11 mouse cellular contexts compared by ENCODE assay signal in genomic region chr13:60147857-60148181, GRCm38 (mm10). TPM values are rescaled to one million over a fixed set of nuclear protein-coding genes. Genes with fewer than 3 reads are reported as not detected.
DNase-seq lines count a peak whose midpoint lies in the region; ATAC-seq and TF ChIP-seq lines count a peak whose summit lies in the region.
"Had no signal": no experiment of that assay in that cellular context is flagged by ENCODE, and none has a peak within 500 bp of the region (broad histone marks: within the 10 kb centered on the region; RNA-seq: fewer than 3 reads in every experiment).

No protein-coding gene starts in this region.

- no peak for TF ChIP-seq CTCF in lung, adult 2 months (IDR thresholded peaks at IDR 0.05; ENCODE audit: insufficient read depth, low read length)

- H3K4me1 ChIP-seq in lung, embryonic 16.5 days (replicated peaks; ENCODE audit: control insufficient read depth, insufficient read depth, low read length), result peaks cover 2% of the 10 kb centered on the region; the same call in 1 of the 2 replicates
- no peaks in the 10 kb centered on the region for H3K4me1 ChIP-seq in lung, adult 2 months (ENCODE audit: control insufficient read depth, insufficient read depth, low read length)
- H3K4me1 ChIP-seq in forebrain, embryonic 15.5 days, result peaks cover 14% of the 10 kb centered on the region
- peaks cover 28% of the 10 kb centered on the region for H3K4me1 ChIP-seq in limb, embryonic 12.5 days (replicated peaks)
- H3K4me1 ChIP-seq in stomach, embryonic 16.5 days (ENCODE audit: control insufficient read depth, insufficient read depth, low read length), result peaks cover 5% of the 10 kb centered on the region; the same call in 1 of the 2 replicates

- no peak overlapping the region for H3K4me3 ChIP-seq in lung, embryonic 16.5 days (ENCODE audit: low read length)
- H3K4me3 ChIP-seq in lung, adult 2 months (replicated peaks; ENCODE audit: extremely low read depth, low read depth, low read length), result no peak overlapping the region
- peak overlapping the region; percentile 38; the same call in 1 of the 2 replicates for H3K4me3 ChIP-seq in forebrain, embryonic 15.5 days
- no peak overlapping the region for H3K4me3 ChIP-seq in limb, embryonic 12.5 days (replicated peaks)
- H3K4me3 ChIP-seq in stomach, embryonic 16.5 days (replicated peaks; ENCODE audit: low read length), result no peak overlapping the region

- no peak overlapping the region for H3K9ac ChIP-seq in lung, embryonic 16.5 days (ENCODE audit: low read length)
- H3K9ac ChIP-seq in forebrain, embryonic 15.5 days (replicated peaks), result no peak overlapping the region
- no peak overlapping the region for H3K9ac ChIP-seq in limb, embryonic 12.5 days (replicated peaks)
- H3K9ac ChIP-seq in stomach, embryonic 16.5 days (ENCODE audit: low read length), result no peak overlapping the region

- H3K27ac ChIP-seq in lung, embryonic 16.5 days (ENCODE audit: low read length), result no peak overlapping the region
- H3K27ac ChIP-seq in forebrain, embryonic 15.5 days (replicated peaks), result peak overlapping the region; percentile 59; the same call in 1 of the 2 replicates
- H3K27ac ChIP-seq in limb, embryonic 12.5 days, result peak overlapping the region; percentile 87
- H3K27ac ChIP-seq in stomach, embryonic 16.5 days (ENCODE audit: low read length), result no peak overlapping the region
- H3K27ac ChIP-seq: left cerebral cortex, adult 2 months had no signal

- no peak for TF ChIP-seq POLR2A in lung, adult 2 months (IDR thresholded peaks at IDR 0.05; ENCODE audit: borderline replicate concordance, extremely low read depth, low read depth, low read length)

- H3K36me3 ChIP-seq in lung, embryonic 16.5 days (ENCODE audit: control insufficient read depth, insufficient read depth, low read length), result no peaks in the 10 kb centered on the region
- H3K36me3 ChIP-seq in forebrain, embryonic 15.5 days, result no peaks in the 10 kb centered on the region
- H3K36me3 ChIP-seq in limb, embryonic 12.5 days, result no peaks in the 10 kb centered on the region
- no peaks in the 10 kb centered on the region for H3K36me3 ChIP-seq in stomach, embryonic 16.5 days (ENCODE audit: control insufficient read depth, insufficient read depth, low read length)

- no peak for DNase-seq in lung, adult 2 months
- DNase-seq in urinary bladder, postnatal 36 days (ENCODE audit: low spot score in 2 of 2), result no peak
- DNase-seq in layer of hippocampus, postnatal 14 days (ENCODE audit: low spot score in 2 of 2), result no peak
- DNase-seq: cerebellum, adult 11 months; lung, postnatal 14 days had no signal

- H3K27me3 ChIP-seq in lung, embryonic 16.5 days (ENCODE audit: control insufficient read depth, insufficient read depth, low read depth, low read length), result no peaks in the 10 kb centered on the region
- no peaks in the 10 kb centered on the region for H3K27me3 ChIP-seq in forebrain, embryonic 15.5 days
- no peaks in the 10 kb centered on the region; the same call in 1 of the 2 replicates for H3K27me3 ChIP-seq in limb, embryonic 12.5 days
- H3K27me3 ChIP-seq in stomach, embryonic 16.5 days (ENCODE audit: control insufficient read depth, insufficient read depth, low read length), result no peaks in the 10 kb centered on the region

- WGBS in lung, embryonic 16.5 days, result 73% methylated on average over 2 of the region's 2 CpGs
- 72% methylated on average over 2 of the region's 2 CpGs for WGBS in lung, adult 2 months
- WGBS in forebrain, embryonic 15.5 days, result 57% methylated on average over 2 of the region's 2 CpGs
- 73% methylated on average over 2 of the region's 2 CpGs for WGBS in limb, embryonic 12.5 days
- WGBS in stomach, embryonic 16.5 days, result 79% methylated on average over 2 of the region's 2 CpGs

- no peak overlapping the region for H3K4me2 ChIP-seq in lung, embryonic 16.5 days (ENCODE audit: low read depth, low read length)
- H3K4me2 ChIP-seq in forebrain, embryonic 15.5 days (replicated peaks), result peak overlapping the region; percentile 51
- H3K4me2 ChIP-seq in limb, embryonic 12.5 days, result peak overlapping the region; percentile 59
- peak overlapping the region; percentile 52; the same call in 1 of the 2 replicates for H3K4me2 ChIP-seq in stomach, embryonic 16.5 days (ENCODE audit: low read depth, low read length)

- H3K9me3 ChIP-seq in lung, embryonic 16.5 days (ENCODE audit: control insufficient read depth, low read length), result 0 out of 2 replicates have a peak, but pooled peaks cover 3% of the 10 kb centered on the region
- H3K9me3 ChIP-seq in forebrain, embryonic 15.5 days, result no peaks in the 10 kb centered on the region
- peaks cover 12% of the 10 kb centered on the region for H3K9me3 ChIP-seq in limb, embryonic 12.5 days
- 0 out of 2 replicates have a peak, but pooled peaks cover 4% of the 10 kb centered on the region for H3K9me3 ChIP-seq in stomach, embryonic 16.5 days (replicated peaks; ENCODE audit: control insufficient read depth, low read length)

- ATAC-seq in lung, embryonic 16.5 days (ENCODE audit: low read depth), result 0 out of 2 replicates have a peak, but pooled peaks have one; percentile 12
- peak; percentile 30; the same call in 1 of the 2 replicates for ATAC-seq in forebrain, embryonic 15.5 days (replicated peaks)
- peak; percentile 48; the same call in 1 of the 2 replicates for ATAC-seq in limb, embryonic 12.5 days (ENCODE audit: insufficient number of reproducible peaks, insufficient read depth, low FRiP score, low TSS enrichment, low read depth)
- ATAC-seq in stomach, embryonic 16.5 days (ENCODE audit: insufficient read depth, low FRiP score), result no peak

RNA-seq across cellular contexts. Expression of gene Gas1, which starts 29.3 kb away (rescaled TPM):
- 11.2 and 12.5 TPM in 2 replicates for polyA plus RNA-seq in lung, embryonic 16.5 days (2015; fragmentation: Nextera tagmentation; extraction: Ambion mirVana)
- 66.0 and 124 TPM in 2 replicates for polyA plus RNA-seq in lung, adult 2 months (2012; rRNA removed)
- 37.8 and 44.9 TPM in 2 replicates for polyA plus RNA-seq in forebrain, embryonic 15.5 days (2015; fragmentation: Nextera tagmentation; extraction: Ambion mirVana)
- 318 and 346 TPM in 2 replicates for polyA plus RNA-seq in limb, embryonic 12.5 days (2016; fragmentation: Nextera tagmentation; extraction: Ambion mirVana)
- polyA plus RNA-seq in stomach, embryonic 16.5 days (2015; fragmentation: Nextera tagmentation; extraction: Ambion mirVana), result 24.0 and 35.4 TPM in 2 replicates
- total RNA-seq in layer of hippocampus, postnatal 14 days (2021), result 10 to 100 TPM; 11.5 to 11.8 TPM
- total RNA-seq: MEL had no signal

Comparison
In these comparisons a context has a peak if more than half of its experiments do, and no peak if none do; other contexts are left out.
1. H3K27ac ChIP-seq: peak in forebrain, embryonic 15.5 days (single experiment) and limb, embryonic 12.5 days (single experiment); none in lung, embryonic 16.5 days (single experiment) and stomach, embryonic 16.5 days (single experiment).